Mouse (Mus musculus) ZHBTc4 (cell line): ENCODE data around the gene Fam160a2.

Experiments
- DNase-seq: peaks from one replicate; pipeline ENCODE4 v3.0.0-alpha.2; 2011; ENCODE audit warnings: low read depth, low spot score

Fam160a2 gene

GRCm38 (mm10) chr7:105399935-105400624, at the start of gene Fam160a2:
TSS of gene Fam160a2 (minus strand) at chr7:105400054.
- peak; percentile 100 for DNase-seq

- peak; percentile 79 for DNase-seq
These were observed 45.2 kb upstream of the Fam160a2 start for GRCm38 (mm10) chr7:105445076-105445475.

- DNase-seq: no peak
These were observed 41.6 kb upstream of the Fam160a2 start for GRCm38 (mm10) chr7:105441426-105441825.

GRCm38 (mm10) chr7:105437979-105438772, 38.3 kb upstream of the Fam160a2 start:
- no peak for DNase-seq

- peak; percentile 69 for DNase-seq
These were observed 34.9 kb upstream of the Fam160a2 start for GRCm38 (mm10) chr7:105434798-105435197.

- DNase-seq: peak; percentile 43
These were observed 34.0 kb upstream of the Fam160a2 start for GRCm38 (mm10) chr7:105433859-105434258.

- no peak for DNase-seq
These were observed 32.2 kb upstream of the Fam160a2 start for GRCm38 (mm10) chr7:105432058-105432457.

GRCm38 (mm10) chr7:105426051-105426450, 26.2 kb upstream of the Fam160a2 start:
- no peak for DNase-seq

GRCm38 (mm10) chr7:105425424-105426043, 25.7 kb upstream of the Fam160a2 start, which contains the start of gene Cckbr:
TSS of gene Cckbr (plus strand) at chr7:105425731.
- peak; percentile 80 for DNase-seq

GRCm38 (mm10) chr7:105424368-105424767, 24.5 kb upstream of the Fam160a2 start:
- DNase-seq: no peak

- DNase-seq: no peak
These were observed 21.0 kb upstream of the Fam160a2 start for GRCm38 (mm10) chr7:105420903-105421302.

- DNase-seq: no peak
These were observed 18.3 kb upstream of the Fam160a2 start for GRCm38 (mm10) chr7:105418106-105418505.

GRCm38 (mm10) chr7:105416529-105416928, 16.7 kb upstream of the Fam160a2 start:
- no peak for DNase-seq

GRCm38 (mm10) chr7:105414385-105414784, 14.5 kb upstream of the Fam160a2 start:
- no peak for DNase-seq

GRCm38 (mm10) chr7:105411874-105412632, 12.2 kb upstream of the Fam160a2 start:
- peak; percentile 81 for DNase-seq

- no peak for DNase-seq
These were observed 6.5 kb upstream of the Fam160a2 start for GRCm38 (mm10) chr7:105406322-105406721.

- DNase-seq: peak; percentile 34
These were observed 4.4 kb upstream of the Fam160a2 start, which contains the start of gene Cnga4 for GRCm38 (mm10) chr7:105404268-105404667. TSS of gene Cnga4 (plus strand) at chr7:105404568.

- no peak for DNase-seq
These were observed 558 bp downstream of the Fam160a2 start for GRCm38 (mm10) chr7:105399058-105399934.

GRCm38 (mm10) chr7:105396126-105396525, 3.7 kb downstream of the Fam160a2 start:
- no peak for DNase-seq

GRCm38 (mm10) chr7:105395131-105395820, 4.6 kb downstream of the Fam160a2 start:
- DNase-seq: no peak
